Mouse (Mus musculus): ENCODE measurements at regions not wholly inside any gene's neighbourhood (a gene's known extent, or its start where the extent isn't known, plus 50 kb on each side); places are given as distances from the start of the nearest gene placed in this dataset.
A peak's percentile ranks its signal among the peaks of the same experiment; 100 is the strongest.

DNA sequence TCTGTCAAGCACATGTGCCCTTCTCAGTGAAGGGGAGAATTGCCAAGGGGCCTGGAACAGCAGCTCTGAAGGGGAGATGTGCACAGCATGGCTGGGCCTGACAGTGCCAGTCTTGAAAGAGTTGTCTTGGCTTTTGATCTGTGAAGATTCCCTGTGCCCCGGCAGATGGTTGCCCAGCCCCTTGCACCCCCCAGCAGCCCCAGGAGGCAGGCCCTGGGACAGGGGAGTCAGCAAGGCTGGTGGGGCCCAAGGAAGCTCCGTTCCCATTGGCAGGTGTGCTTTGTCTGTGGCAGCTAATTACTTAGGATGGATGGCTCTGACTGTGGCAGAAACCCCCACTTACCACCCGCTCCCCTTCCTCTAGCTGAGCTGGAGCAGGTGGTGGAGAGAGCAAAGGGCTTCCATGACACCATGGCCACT lies 58.6 kb downstream of the Tspan17 start:
- DNase-seq: no peak

DNA sequence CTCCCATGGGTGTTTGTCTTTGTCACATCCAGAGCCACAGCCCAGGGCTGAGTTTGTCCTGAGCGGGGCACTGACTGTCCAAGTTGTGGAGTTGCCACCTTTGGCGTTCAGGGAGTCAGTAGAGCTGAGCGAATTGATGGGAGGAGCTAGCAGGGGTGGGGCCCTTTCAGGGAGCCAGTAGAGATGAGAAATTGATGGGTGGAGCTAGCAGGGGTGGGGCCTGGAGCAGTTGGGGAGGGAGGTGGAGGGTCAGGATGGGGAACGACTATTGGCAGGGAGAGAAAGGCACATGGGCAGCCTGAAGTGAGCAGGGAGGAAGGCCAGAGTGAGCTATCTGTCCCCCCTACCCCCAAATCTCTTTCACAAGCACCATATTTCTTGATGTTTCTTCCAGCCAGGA lies 62.0 kb downstream of the Tspan17 start:
- no peak for DNase-seq

DNA sequence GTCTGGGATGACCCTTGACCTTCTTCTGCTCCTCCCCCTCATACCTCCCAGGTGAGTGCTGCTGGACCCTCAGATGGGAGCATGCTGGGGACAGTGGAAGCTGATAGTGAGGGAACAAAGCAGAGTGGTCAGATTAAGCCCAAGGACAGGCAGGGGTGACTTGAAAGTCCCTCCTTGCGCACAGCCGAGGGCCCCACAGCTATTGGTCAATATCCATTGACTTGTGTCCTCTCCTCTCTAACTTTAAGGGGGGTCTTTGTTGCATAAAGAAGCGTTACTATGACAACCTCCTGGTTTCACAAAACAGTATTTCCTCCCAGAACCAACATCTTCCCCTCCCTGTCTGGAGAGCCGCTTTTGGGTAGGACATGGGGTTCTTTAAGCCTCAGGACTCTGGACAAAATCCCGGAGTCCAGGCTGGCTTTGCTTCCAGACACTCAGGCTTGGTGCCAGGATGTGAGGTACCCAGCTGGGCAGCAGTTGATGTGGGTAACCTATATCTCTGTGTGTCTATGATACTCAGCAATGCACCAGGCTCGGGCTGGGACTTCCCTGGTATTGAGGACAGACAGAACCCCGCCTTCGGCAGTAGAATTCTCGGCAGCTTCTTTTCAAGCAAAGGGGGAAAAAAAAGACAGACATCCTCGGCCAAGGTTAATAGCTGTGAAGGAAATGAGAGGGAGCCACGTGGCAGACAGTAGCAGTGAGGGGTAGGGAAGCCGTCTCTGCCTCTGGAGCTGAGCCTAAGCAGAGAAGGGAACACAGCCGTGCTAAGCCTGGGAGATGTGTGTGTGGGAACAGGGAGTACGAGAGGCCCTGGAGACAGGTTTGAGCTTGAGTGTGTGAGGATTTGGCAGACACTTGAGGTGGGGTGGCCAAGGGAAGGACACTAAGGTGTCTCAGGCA lies 66.4 kb downstream of the Tspan17 start:
- no peak for DNase-seq

DNA sequence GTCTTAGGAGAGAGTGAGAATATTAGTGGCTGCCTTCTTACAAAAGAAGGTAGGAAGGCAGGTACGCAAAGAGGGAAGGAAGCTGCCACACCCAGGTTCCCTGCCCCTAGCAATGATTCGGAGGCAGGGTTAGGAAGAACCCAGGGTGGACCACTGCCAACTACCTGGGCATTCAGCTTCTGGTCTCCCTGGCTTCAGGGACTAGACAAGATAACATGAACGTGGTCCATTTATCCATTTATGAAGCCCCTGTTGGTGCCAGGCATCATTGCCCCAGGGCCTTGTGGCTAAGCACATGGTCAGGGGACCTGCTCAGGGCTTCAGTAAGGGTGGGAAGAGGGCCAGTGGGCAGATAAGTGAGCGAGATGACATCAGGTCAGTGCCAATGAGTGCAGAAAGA lies 73.8 kb downstream of the Tspan17 start:
- DNase-seq: no peak

DNA sequence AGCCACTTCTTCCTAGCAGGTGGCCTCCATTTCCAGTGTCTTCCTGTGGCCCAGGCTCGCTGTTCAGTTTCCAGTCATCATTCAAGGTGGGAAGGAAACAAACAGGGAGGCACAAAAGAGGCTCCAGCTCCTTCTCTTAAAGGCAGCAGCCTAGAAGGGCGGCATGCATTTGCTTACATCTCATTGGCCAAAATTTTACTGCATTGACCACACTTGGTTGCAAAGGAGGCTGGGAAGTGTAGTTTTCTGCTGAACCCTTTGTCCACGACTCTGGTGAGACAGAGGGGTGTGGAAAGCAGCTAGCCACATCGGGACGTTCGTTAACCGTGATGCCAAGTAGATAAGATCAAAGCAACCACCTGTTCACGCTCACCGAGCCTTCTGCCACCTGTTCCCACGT lies 74.9 kb downstream of the Tspan17 start:
- no peak for DNase-seq

DNA sequence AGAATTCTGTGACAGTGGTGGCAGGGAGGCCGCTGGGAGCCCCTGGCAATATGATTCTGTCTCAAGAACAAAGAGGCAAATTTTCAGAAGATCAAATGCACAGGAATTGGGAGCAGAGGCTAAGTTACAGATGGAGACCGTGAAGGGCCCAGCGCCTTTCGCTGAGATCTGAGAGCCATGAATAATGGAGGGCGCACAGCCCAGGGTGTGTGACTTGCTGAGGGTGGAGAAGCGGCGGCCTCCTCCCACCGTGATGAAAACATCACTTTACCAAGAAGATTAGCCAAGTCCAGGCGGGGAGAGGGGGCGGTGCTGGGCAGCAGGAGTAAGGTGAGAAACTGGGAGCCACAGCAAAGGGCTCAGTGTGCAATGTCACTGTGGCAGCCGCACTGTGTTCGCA lies 77.2 kb upstream of the Unc5a start:
- no peak for DNase-seq

DNA sequence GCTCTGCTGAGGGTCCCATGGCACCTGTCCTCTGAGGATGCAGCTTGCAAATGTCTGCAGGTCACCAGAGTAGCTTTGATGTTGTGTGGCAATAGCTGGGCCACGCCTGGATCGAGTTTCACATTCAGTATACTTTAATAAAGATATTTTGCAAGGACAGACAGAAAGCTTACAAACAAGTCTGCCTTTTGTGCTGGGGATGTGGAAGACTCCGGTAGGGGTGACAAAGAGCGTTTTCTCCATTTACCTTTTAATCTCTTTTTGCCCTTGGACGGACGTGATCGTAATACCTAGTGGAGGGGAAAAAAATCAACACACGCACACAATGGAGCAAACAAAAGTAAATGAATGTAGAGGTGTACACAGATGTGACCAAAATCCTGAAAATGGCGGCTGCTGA lies 75.3 kb upstream of the Unc5a start:
- DNase-seq: no peak

DNA sequence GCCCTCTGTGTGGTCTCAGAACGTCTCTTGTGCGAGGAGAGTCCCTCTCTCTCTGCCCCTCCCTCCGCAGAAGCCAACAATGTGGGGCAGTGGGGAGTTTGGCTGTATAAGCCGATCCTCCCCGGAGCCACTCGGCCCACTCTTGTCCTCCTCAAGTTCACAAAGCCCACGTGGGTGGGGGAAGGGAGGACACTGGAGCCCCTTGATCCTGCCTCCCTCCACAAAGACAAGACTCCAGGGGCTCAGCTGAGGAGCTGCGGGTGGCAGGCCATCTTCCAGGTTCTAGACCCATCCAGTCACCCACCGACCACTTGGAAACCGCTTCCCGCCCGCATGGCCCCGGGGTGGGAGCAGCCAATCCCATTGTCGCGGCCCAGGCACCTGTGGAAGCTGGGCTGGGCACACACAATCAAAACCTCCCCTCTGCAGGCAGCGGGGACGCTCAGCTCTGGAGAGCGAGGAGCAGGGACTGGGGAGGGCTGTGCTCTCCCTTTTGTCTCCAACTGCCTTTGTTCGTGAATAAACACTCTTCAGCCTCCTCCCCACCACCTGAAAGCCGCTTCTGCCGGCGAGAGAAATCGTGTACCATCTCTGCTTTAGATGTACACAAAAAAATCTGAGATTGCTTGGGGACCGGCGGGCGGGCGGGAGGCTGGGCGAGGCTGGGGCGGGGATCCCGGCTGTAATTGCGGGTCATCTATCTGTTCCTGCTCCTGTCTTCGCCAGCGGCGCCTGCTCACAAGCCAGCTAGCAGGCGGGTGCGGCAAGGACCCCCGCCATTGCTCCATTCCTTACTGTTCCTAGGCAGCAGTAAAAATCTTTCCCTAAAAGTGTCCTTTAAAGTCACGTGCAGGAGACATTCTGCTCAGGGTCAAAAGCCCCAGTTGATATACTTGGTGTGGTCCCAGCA lies 74.7 kb upstream of the Unc5a start:
- no peak for DNase-seq

DNA sequence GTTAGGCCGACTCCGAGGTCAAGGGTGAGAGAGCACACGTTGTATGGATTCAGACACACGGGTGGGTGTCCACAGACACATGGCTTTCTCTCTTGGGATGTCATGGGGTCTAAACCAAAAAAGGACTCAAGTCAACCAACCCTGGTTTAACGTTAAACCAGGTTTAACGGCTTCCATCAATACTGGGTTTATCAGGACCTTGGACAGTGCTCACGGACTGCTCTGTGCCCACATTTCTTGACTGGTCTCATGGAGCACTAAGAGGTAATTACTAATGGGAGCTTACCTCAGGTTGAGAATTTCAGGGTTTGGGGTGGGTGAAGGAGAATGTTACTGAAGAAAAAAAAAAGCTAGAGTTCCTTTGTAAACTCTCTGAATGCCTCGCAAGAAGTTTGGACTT lies 72.7 kb upstream of the Unc5a start:
- DNase-seq: peak in 1 of 2 experiments; percentile 20

DNA sequence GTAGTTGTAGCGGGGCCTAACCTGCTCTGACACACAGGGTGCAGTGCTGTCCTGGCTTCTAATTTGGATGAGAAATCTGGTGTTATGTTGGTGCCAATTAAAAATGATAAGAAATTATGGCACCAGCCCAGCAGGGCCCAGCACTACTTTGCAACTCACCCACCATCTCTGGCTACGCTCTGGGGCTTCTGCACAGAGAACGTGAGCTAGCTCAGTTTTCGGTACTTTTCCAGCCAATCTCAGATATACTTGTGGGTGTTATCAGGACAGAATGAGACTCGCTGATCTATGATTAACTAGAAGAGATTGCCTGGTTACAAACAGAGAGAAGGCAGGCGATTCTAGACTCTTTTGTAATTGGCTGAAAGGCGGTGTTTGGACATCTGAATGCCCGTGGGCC lies 71.6 kb upstream of the Unc5a start:
- DNase-seq: no peak

DNA sequence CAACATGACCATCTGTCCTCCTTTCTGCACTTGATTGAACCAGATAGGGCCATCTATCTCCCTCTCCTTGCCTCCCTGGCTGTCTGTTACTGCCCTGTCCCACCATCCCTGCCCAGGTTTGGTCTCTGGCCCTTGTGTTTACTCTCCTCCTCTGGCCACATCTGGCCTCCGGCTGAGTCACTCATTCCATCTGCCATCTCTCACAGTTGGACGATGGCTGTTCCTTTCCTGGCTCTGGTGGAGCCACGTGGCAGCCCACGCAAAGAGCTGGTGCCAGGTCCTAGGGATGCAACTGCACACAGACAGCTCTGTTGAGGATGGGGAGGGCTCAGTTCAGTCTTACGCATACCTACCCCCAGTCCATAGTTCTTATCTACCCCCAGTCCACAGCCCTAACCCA lies 69.9 kb upstream of the Unc5a start:
- DNase-seq: no peak

DNA sequence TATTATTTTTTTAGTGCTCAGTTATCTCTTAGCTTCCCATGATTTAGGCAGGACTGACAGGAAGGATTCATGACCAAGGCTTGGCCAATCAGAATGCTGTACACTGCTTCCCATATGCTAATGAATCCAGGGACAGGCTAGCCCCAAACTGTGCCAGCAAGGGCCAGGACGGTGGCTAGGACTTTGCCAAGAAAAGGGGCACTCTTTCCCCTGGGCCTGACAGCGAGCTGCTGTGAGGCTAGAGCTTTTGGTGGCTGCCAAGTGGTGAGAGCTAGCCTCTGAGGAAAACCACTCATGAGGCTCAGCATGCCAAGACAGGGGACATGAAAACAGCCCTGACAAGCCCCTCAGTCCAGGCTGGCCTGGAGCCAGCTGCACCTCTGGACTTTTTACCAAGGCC lies 69.0 kb upstream of the Unc5a start:
- DNase-seq: no peak

DNA sequence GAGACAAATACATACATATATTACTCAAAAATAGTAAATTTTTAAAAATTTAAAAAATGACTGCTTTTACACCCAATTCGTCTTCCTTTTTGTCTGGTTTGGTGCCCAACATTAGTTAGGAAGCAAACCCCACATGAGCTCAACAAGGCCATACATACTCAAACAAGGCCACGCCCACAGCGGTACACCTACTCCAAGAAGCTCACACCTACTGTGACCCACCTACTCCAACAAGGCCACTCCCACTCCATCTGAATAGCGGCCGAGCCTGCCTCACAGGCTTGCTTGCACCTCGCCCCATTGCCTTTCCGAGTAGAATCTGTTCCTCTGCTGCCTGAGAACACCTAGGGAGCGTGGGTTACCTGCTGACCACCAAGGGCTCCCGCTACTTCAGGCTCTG lies 66.4 kb upstream of the Unc5a start:
- no peak for DNase-seq

DNA sequence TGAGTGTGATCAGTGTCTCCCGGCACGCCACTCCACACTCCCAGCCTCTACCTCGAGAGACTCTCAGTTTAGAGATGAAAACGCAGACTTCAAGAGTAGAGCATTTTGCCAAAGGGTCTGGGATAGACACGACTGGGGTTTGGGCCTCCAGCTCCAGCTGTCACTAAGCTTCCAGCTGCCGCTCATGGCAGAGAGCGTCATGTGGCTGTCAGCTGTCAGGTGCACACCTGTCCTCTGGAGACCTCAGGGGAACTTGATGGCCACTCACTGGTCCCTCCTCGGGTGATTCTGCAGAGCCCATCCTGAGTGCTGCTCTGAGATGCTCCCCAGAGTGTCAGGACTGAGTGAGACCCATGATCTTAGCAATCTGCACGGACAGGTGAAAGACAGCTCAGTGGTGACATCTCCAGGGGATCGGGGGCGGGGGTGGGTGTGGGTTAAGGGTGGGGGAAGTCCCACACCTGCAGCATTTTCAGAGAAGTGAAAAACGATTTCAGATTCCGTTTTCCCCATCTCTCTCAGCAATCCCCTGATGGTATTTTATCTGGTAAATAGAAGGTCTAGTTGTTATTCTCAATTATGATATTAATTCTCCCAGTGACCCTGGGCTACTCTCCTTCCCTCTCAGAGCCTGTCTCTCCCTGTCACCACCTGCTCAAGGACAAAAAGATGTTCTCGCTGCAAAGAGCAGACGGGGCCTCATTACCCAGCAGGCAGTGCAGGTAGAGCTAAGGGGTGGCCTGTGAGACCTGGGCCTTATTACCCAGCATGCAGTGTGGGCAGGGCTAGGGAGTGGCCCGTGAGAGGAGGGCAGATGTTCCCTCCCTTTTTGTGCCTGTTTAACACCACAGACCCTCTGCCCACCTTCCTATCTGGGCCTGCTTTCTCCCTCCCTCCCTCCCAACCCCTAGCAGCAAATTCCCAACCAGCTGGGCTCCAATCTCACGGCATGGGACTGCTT lies 65.2 kb upstream of the Unc5a start:
- no peak for DNase-seq

DNA sequence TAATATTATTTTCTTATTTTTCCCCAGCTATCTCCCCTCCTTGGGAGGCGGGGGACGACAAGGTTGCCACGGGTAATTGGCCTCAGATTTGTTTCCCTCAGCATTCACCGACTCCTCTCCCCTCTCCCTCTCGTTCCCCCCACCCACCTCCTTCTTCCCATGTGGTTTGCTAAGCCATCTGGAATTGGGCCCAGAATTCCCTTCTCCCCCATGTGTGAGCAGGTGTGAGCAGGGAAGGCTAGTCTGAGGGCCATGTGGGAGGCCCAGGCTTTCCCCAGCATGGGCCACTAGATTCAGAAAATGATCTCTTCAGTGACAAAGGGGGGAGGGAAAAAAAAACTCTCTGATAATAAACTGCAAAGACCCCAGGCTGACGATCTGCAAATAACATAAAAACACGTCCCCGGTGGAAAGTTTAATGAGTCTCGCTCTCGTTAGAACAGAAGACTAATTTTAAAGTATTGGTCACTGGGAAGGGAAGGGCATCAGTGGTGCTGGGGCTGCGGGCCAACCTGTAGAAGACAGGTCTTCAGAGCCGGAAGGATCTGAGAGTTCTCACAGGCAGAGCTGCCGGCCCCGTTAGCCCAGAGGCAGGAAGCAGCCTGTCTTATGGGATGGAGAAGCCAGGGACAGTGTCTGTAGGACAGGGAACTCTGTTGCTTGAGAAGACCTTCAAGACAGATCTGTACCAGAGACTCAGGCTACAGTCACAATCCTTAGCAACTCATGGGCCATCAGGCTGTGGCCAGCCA lies 64.3 kb upstream of the Unc5a start:
- DNase-seq: no peak

DNA sequence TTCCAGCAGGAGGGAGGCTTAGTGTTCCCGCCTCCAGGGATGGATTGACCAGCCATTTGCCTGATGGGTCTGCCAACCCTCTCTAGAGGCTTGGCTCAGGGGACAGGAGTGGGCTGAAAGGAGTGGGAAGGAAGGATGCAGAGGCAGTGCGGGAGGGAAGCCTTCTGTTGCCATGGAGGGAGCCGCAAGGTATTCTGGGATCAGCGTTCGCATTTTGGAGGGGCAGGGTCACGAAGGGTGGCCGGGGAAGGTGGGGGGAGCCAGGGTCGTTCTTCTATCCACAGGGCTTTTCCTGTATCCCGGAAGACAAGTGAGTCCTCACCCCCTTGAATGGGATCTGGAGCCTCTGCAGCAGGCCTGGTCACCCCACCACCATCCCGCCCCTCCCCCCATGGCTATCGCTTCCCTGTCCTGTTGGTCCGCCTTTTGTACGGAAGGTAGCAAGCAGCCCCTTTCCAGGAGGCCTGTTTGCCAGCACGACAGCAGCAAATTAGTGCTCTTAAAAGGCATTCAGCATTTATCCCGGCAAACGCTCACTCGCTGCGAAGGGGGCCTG lies 61.8 kb upstream of the Unc5a start:
- DNase-seq: no peak

DNA sequence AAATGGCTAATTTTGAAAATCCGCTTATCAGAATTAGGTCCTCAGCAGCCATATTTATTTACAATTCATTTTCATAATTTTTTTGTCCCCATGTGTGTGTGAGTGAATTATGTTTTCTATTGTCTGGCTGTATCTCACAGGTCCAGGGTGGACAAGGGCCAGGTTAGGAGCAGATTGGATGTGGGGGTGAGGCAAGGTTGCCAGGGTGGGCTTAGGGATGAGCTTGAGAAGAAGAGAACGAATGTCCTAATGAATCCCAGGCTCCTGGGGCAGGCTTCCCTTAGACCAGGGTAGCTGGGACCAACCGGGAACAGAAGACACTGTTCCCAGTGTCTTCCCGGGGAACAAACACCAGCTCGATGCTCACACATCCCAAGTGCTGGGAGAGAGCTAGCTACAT lies 61.2 kb upstream of the Unc5a start:
- DNase-seq: no peak

DNA sequence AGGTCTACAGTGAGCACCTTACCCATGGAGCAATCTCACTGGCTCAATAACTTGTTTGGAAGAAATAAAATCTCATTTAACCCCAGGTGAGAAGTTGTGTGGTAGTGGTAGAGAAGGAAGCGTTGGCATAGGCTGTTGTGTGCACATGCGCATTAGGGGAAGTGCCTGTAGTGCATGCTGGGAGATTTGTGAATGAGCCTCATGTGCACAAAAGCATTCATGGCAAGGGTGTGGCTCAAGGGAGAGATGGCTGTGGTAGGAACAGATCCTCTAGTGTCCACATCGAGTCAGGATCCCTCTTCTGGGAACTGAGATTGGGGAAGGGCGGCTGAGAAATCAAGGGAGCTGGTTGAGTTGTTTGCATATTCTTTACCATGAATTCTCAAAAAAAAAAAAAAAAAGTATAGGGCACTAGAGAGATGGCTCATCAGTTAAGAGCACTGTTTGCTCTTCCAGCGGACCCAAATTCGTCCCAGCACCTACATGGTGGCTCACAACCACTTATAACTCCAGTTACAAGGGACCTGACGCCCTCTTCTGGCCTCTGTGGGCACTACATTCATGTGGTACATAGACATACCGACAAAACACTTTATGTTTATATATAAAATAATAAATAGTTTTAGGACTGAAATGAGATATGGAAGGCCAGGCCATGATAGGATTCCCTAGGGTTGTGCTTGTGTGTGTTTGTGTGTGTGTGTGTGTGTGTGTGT lies 59.4 kb upstream of the Unc5a start:
- no peak for DNase-seq

DNA sequence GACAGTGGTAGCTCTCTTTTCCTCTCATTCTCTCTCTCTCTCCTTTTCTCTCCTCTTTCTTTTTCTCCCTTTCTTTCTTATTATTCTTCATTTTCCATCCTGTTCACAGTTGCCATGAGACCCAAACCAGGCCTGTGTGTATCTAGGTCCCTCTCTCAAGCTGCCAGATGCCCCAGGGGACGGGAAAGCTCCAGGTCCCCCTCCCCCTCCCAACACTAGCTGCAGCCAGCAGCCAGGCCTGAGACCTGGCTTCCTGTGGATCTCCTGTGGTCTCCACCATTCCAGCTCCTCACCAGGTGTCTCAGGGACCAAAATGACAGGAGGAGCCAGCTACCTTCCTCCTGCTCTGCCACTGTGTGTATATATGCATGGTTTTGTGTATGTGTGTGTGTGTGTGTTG lies 56.6 kb upstream of the Unc5a start:
- no peak for DNase-seq

DNA sequence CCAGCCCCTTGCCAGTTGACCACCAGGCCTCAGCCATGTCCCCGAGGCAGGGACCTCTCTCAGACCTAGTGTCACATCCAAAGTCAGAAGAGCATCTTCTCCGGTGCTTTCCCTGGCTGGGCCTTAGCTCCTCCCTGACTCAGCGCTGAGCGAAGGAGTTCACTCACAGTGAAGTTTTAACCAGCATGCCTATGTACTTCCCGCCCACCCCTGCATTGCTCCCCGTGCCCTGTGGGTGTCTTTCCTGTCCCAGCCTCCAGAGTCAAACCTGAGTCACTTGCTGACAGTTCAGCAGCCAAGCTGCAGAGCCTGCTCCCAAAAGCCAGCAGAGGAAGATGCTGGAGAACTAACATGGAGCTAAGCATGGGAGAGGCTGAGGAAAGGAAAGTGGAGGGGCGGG lies 55.6 kb upstream of the Unc5a start:
- DNase-seq: no peak

DNA sequence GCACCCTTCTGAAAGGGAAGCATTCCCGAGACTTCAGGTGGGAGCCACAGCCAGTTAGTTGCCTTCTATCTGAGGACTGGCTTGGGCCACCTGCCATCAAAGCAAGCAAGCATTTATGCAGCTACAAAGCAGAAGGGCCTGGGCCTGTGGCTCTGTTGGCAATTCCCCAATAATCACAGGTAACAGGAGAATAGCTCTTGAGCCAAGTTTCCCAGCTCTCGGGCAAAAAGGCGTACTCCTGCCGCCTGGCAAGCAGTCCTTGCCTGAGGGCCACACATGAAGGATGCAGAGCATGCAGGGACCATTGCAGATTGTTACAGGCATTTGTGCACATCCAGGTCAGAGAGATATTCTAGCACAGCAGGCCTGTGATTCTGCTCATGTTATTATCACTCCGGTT lies 53.2 kb upstream of the Unc5a start:
- no peak for DNase-seq
